Mouse (Mus musculus) G1E-ER4 (cell line): ENCODE data around the gene Sorcs2. TPM values are rescaled to one million over a fixed set of nuclear protein-coding genes. Genes with fewer than 3 reads are reported as not detected.

ENCODE experiments used
- GATA1 ChIP-seq: IDR thresholded peaks from one replicate; pipeline ENCODE4 v1.8.0; 2012; ENCODE audit warnings: low read length, inconsistent platforms
- polyA plus RNA-seq: library from polyadenylated mRNA; stranded (reverse); fragments of >175 nt; gene quantifications from 2 replicates; pipeline ENCODE4 v1.2.3, GENCODE M21; 2012

Gene Sorcs2
- polyA plus RNA-seq, 1 experiment = not detected

DNA sequence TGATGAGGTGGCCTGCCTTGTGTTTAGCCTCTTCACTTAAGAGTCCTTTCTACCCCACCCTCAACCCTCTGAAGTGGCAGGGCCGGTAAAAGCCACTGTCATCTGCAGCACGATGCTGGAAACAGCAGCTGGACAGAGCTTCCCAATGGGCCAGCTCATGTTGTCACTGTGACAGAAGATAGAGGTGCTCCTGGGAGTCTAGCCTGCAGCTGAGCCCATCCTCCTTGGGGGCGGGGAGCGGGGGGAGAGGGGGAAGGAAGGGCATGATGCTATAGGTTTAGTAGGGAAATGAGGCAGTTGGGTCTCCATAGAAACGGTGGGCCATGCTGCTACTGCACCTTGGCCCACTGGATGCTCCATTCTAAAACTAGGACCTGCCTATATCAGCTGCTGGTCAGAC lies 279.9 kb downstream of the Sorcs2 start:
- no peak for TF ChIP-seq GATA1

DNA sequence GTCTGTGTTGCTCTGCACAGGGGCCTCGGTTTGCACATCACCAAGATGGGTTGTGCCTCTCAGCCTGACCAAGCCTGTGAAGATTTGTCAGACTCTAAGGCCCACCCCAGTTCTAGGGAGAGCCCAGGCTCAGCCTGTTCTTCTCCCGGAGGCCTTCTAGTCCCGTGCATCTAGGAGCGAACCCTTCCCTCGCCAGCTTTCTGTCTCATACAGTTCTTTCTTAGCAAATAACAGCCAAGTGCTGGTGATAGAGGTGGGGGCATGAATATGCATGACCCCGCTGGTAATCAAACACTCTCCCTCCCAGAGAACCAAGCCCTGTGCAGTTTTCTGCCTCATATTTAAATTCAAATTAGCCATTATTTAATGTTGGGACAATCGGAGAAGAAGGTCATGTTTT lies 282.4 kb downstream of the Sorcs2 start:
- no peak for TF ChIP-seq GATA1

DNA sequence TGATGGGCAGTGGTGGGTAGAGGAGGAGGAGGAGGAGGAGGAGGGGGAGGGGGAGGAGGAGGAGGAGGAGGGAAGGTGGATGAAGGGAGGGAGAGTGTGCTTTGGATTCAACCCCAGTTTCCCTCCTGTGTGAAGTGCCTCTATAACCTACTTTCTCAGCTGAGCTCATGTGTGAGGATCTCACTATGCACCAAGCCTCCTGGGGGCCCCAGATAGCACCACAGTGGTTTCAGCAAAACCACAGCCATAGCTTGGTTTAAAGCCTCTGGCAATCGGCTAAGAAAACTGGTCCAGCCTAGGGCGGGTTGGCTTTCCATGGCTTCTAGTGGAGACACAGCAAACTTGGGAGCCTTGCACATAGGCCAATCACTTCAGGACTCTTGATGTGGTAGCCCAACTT lies 284.2 kb downstream of the Sorcs2 start:
- no peak for TF ChIP-seq GATA1

DNA sequence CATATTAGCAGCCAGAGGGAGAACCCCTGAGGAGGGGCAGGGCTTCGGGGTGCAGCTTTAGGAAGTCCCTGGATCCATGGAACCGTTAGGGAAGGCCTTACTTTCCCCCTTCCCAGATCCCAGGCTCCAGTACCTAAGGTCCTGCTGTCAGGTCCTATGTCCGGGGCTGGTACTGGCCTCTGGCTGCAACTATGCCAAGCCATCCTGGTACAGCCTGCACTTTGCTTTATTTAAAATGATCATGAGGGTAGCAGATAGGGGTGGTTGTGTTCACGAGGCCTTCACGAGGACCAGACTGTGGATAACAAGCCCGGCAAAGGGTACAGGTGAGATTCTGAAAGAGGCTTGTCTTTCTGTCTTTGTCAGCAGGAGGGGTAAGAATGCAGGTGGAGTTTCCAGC lies 285.2 kb downstream of the Sorcs2 start:
- TF ChIP-seq GATA1 = no peak

DNA sequence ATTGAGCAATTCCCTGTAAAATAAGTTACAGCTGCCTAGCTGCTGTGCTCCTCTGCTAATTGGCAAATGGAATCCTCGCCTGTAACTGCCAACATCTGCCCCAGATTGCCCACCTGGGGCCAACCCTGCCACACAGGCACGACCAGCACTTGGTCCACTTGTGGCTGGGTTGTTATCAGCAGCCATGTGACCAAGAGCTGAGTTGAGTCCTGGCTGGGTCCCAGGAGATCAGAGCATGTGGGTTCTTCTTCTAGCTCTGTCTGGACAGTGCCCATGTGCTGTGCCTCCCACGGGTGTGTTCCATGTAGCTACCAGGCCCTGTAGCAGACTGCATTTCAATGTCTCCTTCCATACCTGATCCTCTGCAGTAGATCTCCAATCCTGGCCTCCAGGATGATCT lies 286.4 kb downstream of the Sorcs2 start:
- no peak for TF ChIP-seq GATA1

DNA sequence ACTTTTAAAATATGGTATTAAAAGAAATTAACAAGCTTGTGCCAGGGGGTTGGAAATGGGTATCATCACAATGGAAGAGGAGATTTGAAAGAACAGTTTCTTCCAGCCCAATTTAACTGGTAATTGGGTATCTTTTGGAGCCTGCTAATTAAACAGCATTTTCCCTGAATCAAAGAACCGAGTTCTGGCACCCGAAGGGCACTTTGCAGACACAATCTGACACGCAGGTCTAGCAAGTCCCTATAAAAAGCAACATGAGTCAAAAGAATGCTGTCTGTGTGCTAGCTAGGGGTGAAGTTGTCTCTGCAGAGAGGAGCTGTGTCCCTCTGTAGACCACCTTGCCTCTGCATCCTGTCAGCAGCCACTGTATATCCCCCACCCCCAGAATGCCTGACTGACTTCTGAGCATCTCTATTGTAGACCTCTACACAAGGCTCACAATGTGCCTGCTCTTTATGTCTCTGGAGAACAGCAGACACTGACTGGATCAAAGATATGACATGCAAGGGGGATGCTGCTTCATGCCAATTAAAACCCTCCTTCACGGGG lies 289.5 kb downstream of the Sorcs2 start:
- no peak for TF ChIP-seq GATA1

DNA sequence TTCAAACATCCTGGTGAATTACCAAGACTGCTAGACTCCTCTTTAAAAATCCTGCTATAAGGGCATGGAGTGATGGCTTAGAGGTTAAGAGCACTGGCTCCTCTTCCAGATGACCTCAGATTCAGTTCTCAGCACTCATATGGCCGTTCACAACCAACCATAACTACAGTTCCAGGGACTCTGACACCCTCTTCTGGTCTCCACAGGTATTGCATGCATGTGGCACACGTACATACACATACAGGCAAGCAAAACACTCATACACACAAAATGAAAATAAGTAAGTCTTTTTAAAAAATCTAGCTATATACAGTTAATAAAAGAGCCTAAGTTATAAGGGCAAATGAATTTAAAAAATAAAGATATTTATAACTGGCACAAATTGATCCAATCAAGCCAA lies 294.5 kb downstream of the Sorcs2 start:
- no peak for TF ChIP-seq GATA1

DNA sequence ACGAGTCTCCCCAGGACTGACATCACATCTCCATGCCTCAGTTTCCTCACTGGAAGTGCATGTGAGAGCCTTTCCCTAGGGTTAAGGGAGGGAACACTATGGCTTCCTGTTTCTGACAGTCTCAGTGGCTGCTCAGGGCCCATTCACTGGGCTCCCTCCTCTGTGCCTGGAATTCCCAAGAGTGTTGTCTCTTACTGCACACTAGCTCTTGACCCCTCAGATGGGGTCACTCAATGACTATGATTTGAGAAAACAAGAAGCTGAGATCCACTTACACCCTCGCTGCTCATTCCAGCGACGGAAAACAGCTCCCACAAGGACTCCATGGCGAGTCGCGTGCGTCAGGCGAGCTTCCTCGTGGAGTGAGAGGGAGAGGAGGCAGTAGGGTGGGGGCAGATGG lies 296.8 kb downstream of the Sorcs2 start:
- no peak for TF ChIP-seq GATA1

DNA sequence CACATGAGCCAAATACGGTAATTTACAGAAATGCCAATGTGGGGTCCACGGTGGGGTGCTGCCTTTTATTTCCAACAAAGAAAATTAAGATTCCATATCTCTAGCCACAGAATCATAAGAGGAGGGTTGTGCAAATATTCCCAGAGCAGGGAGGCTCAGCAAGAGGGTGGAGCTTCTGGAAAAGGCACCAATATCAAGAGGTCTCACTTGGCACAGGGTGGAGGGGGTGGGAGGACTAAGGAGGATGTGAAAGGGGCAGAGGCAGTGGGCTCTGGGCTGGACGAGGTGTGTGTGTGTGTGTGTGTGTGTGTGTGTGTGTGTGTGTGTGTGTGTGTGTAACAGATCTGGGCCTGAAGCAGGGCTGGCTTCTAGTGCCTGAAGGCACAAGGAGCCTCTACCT lies 297.5 kb downstream of the Sorcs2 start:
- TF ChIP-seq GATA1 = no peak

DNA sequence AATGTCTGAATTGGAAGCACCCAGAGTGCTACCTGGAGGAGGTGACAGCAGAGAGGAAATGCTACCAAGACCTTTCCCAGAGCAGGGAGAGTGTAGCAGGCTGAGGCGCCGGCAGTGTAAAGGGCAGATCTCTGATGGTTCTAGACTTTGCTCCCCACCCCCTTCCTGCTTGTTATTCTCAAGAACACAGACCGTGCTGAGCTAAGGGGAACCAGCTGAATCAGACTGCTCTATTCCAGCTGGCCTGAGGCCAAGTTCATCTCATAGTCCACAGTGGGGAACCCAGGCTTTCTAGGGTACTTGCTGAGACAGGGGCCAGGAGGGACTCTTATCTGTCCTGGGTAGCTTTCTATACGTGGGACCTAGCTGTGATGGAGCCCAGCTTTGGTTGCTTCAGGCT lies 298.3 kb downstream of the Sorcs2 start:
- TF ChIP-seq GATA1 = no peak

DNA sequence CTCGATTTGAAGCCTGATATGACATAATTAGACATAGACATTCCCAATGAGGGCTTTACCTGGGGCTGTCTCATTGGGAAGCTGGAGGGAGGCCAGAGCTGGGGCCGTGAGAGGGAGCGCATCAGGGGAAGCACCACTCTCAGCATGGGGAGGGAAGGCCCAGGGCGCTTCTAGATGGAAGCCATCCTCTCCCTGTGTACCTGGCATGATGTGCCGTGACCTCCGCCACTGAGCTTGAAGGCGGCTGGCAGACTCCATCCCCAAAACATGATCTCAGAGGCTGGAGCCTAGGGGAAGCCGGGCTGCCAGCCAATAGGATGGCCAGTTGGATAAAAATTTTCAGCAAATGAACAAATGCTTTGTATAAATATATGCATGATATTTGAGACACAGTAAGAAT lies 301.9 kb downstream of the Sorcs2 start:
- TF ChIP-seq GATA1 = no peak

DNA sequence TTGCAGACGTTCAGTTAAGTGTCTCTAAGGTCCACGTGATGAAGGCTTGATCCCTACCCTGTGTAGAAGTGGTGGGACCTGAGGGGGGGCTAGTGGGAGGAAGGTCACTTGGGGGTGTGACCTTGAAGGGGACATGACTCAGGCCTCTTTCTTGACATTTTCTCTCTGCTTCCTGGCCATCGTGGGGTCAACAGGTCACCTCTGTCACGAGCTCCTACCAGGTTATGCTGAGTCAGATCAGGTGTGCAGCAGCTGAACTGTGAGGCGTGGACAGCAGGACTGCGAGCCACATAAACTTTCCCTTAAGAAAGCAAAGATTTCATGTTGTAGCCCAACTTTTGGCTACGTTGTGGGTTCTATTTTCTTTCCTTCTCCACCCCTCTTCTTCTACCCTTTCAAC lies 307.9 kb downstream of the Sorcs2 start:
- TF ChIP-seq GATA1 = no peak

DNA sequence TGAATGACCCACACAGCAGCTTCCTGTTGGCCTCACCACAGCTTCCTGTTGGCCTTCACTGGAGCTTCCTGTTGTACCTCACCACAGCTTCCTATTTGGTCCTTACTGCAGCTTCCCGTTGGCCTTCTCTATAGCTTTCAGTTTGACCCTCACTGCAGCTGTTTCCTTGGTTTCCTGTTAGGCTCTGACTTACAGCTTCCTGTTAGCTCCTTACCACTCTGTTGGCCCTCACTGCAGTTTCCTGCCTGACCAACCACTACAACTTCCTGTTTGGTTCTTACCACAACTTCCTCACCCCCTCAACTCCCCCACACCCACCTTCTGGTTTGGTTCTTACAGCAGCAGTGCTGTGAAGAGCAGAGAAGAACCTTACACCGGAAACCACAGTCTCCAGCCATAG lies 308.7 kb downstream of the Sorcs2 start:
- TF ChIP-seq GATA1 = no peak

DNA sequence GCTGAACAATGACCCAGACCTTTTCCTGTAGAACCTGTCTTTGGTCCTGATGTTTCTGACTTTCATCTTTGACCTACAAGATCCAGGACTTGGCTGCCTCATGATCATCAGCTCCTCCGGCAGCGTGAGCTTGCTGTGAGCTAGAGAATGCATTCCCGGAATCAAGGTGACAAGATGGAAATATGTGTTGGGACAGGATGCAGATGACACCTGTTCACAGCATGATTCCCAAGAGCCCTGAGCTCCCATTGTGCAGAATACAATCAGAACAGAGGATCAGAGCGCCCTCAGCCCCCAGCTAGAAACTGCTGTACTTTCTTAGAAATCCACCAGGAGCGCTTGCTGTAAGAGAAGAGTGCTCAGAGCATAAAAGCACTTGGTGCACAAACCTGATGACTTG lies 311.0 kb downstream of the Sorcs2 start:
- TF ChIP-seq GATA1 = no peak

DNA sequence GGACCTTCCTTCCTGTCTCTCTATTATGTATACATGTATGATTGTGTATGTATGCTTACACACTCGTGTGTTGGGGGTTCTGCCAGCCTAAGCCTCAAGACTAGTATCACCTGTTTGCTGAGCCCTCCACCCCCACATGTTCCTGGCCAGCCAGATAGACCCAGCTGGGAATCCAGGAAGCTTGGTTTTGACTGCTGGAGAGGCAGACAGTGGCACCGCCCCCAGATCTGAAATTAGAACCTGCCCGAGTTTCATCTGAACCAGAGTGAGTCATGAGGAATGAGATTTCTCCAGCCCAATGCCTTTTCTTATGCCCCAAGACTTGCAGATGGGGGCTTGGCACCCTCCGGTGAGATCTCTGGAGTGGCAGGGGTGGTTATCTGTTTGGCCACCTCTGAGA lies 312.3 kb downstream of the Sorcs2 start:
- no peak for TF ChIP-seq GATA1

DNA sequence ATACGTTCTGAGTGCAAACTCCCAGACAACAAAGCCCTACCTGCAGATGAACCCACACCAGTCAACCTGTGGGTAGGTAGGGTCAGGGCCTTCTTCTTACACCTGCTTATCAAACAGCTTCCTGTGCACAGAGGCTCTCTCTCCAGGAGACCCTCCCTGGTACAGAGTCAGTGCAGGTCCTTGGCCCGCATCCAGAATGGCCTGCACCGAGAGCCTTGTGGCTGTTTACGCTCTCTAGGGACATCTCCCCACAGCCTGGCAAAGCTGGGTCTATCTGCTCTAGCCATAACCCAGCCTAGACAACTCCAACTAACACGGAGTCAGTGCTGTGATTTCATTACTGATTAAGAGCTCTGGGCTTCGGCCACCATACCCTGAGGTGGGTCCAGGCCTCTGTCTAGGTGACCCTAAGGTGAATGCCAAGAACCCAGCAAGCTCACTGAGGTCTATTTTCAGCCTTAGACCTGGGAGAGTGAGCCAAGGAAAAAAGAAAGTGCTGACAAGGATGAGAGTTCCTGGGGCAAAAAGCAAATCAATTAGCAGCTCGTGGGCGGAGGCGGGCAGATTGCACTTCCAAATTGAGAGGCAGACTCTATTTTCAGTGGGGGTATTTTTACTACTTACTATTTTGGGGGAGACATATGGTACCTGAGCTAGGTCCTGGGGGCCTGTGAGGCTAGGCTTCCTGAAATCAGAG lies 313.9 kb downstream of the Sorcs2 start:
- TF ChIP-seq GATA1 = no peak

DNA sequence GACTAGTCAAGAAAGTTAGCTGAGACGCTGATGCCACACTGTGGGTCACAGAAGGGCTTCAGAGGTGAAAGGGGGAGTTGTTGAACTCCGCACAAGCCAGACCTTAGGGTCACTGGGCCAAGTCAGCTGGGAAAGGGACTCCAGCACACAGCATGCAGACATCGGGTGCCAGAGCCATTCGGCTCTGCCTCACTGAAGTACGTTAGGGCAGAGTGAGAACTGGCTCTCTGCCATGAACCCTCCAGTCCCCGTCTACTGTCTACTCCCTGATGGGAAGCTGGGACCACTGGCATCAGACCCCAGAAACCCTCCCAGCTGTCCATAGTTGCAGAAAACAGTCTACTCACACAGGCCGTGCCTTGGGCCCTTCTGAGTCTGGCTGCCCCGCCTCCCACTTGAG lies 316.9 kb downstream of the Sorcs2 start:
- no peak for TF ChIP-seq GATA1
